Mouse (Mus musculus) heart, embryonic 14.5 days (tissue): ENCODE measurements around the gene Mtx1. TPM values are rescaled to one million over a fixed set of nuclear protein-coding genes. Genes with fewer than 3 reads are reported as not detected.

Source experiments
- ATAC-seq: fragments of 200-750 bp; cut with Nextera tagmentation; 2 replicates; pipeline ENCODE4 v1.8.0; 2017; ENCODE audit warnings: low read depth, moderate TSS enrichment; ENCODE audit not compliant: insufficient number of reproducible peaks, insufficient read depth, low FRiP score
- H3K27ac ChIP-seq, 2 experiments: fragments of 200-500 bp in 1 of 2; fragments of 300-500 bp in 1 of 2; sonication (generic) in 1 of 2; replicated peaks in 1 of 2; 2 replicates each; pipeline ENCODE4 v1.5.1; 2012 to 2014; ENCODE audit warnings: low read depth in 2 of 2, low read length in 2 of 2, control low read depth in 1 of 2, mild to moderate bottlenecking in 1 of 2, mixed read lengths in 1 of 2; ENCODE audit not compliant: control insufficient read depth in 1 of 2, insufficient read depth in 1 of 2
- H3K27me3 ChIP-seq: fragments of 300-500 bp; sonication (generic); 2 replicates; pipeline ENCODE4 v1.6.1; 2014; ENCODE audit warnings: mild to moderate bottlenecking, low read length, control low read depth; ENCODE audit not compliant: control insufficient read depth, insufficient read depth
- H3K36me3 ChIP-seq: fragments of 300-500 bp; sonication (generic); 2 replicates; pipeline ENCODE4 v1.6.1; 2014; ENCODE audit warnings: mild to moderate bottlenecking, control low read depth, low read length, mixed read lengths; ENCODE audit not compliant: control insufficient read depth, insufficient read depth
- H3K4me1 ChIP-seq, 2 experiments: fragments of 200-500 bp in 1 of 2; fragments of 300-500 bp in 1 of 2; sonication (generic) in 1 of 2; 2 replicates each; pipeline ENCODE4 v1.6.1; 2012 to 2014; ENCODE audit warnings: low read length in 2 of 2, control low read depth in 1 of 2, mixed read lengths in 1 of 2; ENCODE audit not compliant: control insufficient read depth in 2 of 2, insufficient read depth in 2 of 2
- H3K4me2 ChIP-seq: fragments of 300-500 bp; sonication (generic); 2 replicates; pipeline ENCODE4 v1.6.1; 2014; ENCODE audit warnings: mild to moderate bottlenecking, low read length
- H3K4me3 ChIP-seq, 2 experiments: fragments of 200-500 bp in 1 of 2; fragments of 300-500 bp in 1 of 2; sonication (generic) in 1 of 2; 2 replicates each; pipeline ENCODE4 v1.5.1; 2012 to 2014; ENCODE audit warnings: low read length in 2 of 2, mild to moderate bottlenecking in 2 of 2, control low read depth in 1 of 2, low read depth in 1 of 2, moderate library complexity in 1 of 2; ENCODE audit not compliant: control insufficient read depth in 1 of 2, insufficient read depth in 1 of 2
- H3K9ac ChIP-seq: fragments of 300-500 bp; sonication (generic); 2 replicates; pipeline ENCODE4 v1.6.1; 2014; ENCODE audit warnings: mild to moderate bottlenecking, low read length
- H3K9me3 ChIP-seq: fragments of 300-500 bp; sonication (generic); 2 replicates; pipeline ENCODE4 v1.6.1; 2016; ENCODE audit warnings: low read length, control low read depth; ENCODE audit not compliant: control insufficient read depth
- WGBS: fragments of 180-500 bp; shearing (Covaris S2); extraction: QIAGEN DNeasy Blood & Tissue Kit; methylation state at CpG from one replicate; pipeline ENCODE4 v1.1.7; 2014; 5-methylcytosine and 5-hydroxymethylcytosine counted together
- polyA plus RNA-seq: library from polyadenylated mRNA; unstranded; fragments of >200 nt; fragmentation: Nextera tagmentation; extraction: Ambion mirVana; gene quantifications from 2 replicates; pipeline ENCODE4 v1.2.1, GENCODE M21; 2014

Gene Mtx1
- polyA plus RNA-seq, 1 experiment from 2014 or later: 102 TPM

GRCm38 (mm10) chr3:89231345-89231744 is 4.5 kb upstream of the Mtx1 start:
- ATAC-seq: no peak
- WGBS: 49% methylated on average over 7 of the region's 7 CpGs
- no peak overlapping the region for H3K4me3 ChIP-seq
- H3K36me3 ChIP-seq: no peaks in the 10 kb centered on the region
- H3K27me3 ChIP-seq: peaks cover 17% of the 10 kb centered on the region; the same call in 1 of the 2 replicates
- H3K4me1 ChIP-seq: peaks cover 19 to 28% of the 10 kb centered on the region in 2 experiments
- no peak overlapping the region for H3K27ac ChIP-seq
- no peak overlapping the region for H3K4me2 ChIP-seq
- no peaks in the 10 kb centered on the region for H3K9me3 ChIP-seq
- no peak overlapping the region for H3K9ac ChIP-seq

- no peak overlapping the region for H3K4me3 ChIP-seq
- H3K9ac ChIP-seq: no peak overlapping the region
- H3K36me3 ChIP-seq: no peaks in the 10 kb centered on the region
- no peak for ATAC-seq
- H3K27me3 ChIP-seq: peaks cover 24% of the 10 kb centered on the region; the same call in 1 of the 2 replicates
- H3K27ac ChIP-seq: no peak overlapping the region
- peaks cover 19 to 28% of the 10 kb centered on the region in 2 experiments for H3K4me1 ChIP-seq
- H3K9me3 ChIP-seq: no peaks in the 10 kb centered on the region
- no peak overlapping the region for H3K4me2 ChIP-seq
- 82% methylated on average over 2 of the region's 2 CpGs for WGBS
Measured at GRCm38 (mm10) chr3:89230561-89230960, 3.7 kb upstream of the Mtx1 start.

- H3K4me2 ChIP-seq: 0 out of 2 replicates have a peak overlapping the region, but pooled peaks have one; percentile 73
- ATAC-seq: no peak
- H3K36me3 ChIP-seq: no peaks in the 10 kb centered on the region
- H3K27ac ChIP-seq: no peak overlapping the region
- WGBS: 63% methylated on average over 4 of the region's 4 CpGs
- H3K4me1 ChIP-seq: peaks cover 19 to 28% of the 10 kb centered on the region in 2 experiments
- H3K27me3 ChIP-seq: peaks cover 32% of the 10 kb centered on the region
- no peaks in the 10 kb centered on the region for H3K9me3 ChIP-seq
- H3K4me3 ChIP-seq: no peak overlapping the region
- no peak overlapping the region for H3K9ac ChIP-seq
Measured at GRCm38 (mm10) chr3:89229276-89229675, 2.4 kb upstream of the Mtx1 start.

GRCm38 (mm10) chr3:89228836-89229235 is 1.9 kb upstream of the Mtx1 start, which contains the start of gene Muc1:
Gene Muc1, plus strand, starts transcription at chr3:89229057.
- peak within 1 kb of the TSS; percentile 73 for H3K4me2 ChIP-seq
- H3K4me3 ChIP-seq: peak within 1 kb of the TSS; percentile 50 to 60
- peak within 1 kb of the TSS; percentile 67 for H3K9ac ChIP-seq
- H3K27ac ChIP-seq: no peak within 1 kb of the TSS
- WGBS: 22% methylated on average over 10 of the region's 10 CpGs
- H3K27me3 ChIP-seq: peaks cover 32% of the 10 kb centered on the region
- H3K36me3 ChIP-seq: no peaks in the 10 kb centered on the region
- no peaks in the 10 kb centered on the region for H3K9me3 ChIP-seq
- peaks cover 19 to 27% of the 10 kb centered on the region in 2 experiments for H3K4me1 ChIP-seq
- ATAC-seq: no peak

GRCm38 (mm10) chr3:89228180-89228549 is 1.3 kb upstream of the Mtx1 start:
- Histone ChIP-seq H3K9ac (peak overlapping the region; percentile 67), H3K27me3 (peaks cover 32% of the 10 kb centered on the region), H3K4me2 (peak overlapping the region; percentile 73), H3K4me3 (peak overlapping the region; percentile 50 to 60), H3K9me3 (no peaks in the 10 kb centered on the region), H3K27ac (no peak overlapping the region), H3K4me1 (peaks cover 13 to 21% of the 10 kb centered on the region in 2 experiments), H3K36me3 (no peaks in the 10 kb centered on the region)
- peak; percentile 55; the same call in 1 of the 2 replicates for ATAC-seq
- WGBS: under 1% methylated on average over 20 of the region's 20 CpGs

GRCm38 (mm10) chr3:89227307-89228179 is 655 bp upstream of the Mtx1 start:
- ATAC-seq: peak; percentile 75
- peak overlapping the region; percentile 26 to 50; a peak in 2 of 4 replicates for H3K27ac ChIP-seq
- peak overlapping the region; percentile 50 to 60 for H3K4me3 ChIP-seq
- peak overlapping the region; percentile 73 for H3K4me2 ChIP-seq
- H3K9me3 ChIP-seq: no peaks in the 10 kb centered on the region
- no peaks in the 10 kb centered on the region for H3K36me3 ChIP-seq
- peaks cover 10 to 16% of the 10 kb centered on the region in 2 experiments for H3K4me1 ChIP-seq
- peaks cover 32% of the 10 kb centered on the region for H3K27me3 ChIP-seq
- 5% methylated on average over 41 of the region's 41 CpGs for WGBS
- peak overlapping the region; percentile 49 for H3K9ac ChIP-seq

GRCm38 (mm10) chr3:89226361-89226760 is 527 bp downstream of the Mtx1 start:
- Histone ChIP-seq H3K27me3 (peaks cover 25% of the 10 kb centered on the region), H3K9ac (no peak overlapping the region; the same call in 1 of the 2 replicates), H3K4me3 (no peak overlapping the region), H3K4me1 (peaks cover 10 to 16% of the 10 kb centered on the region in 2 experiments), H3K9me3 (no peaks in the 10 kb centered on the region), H3K27ac (no peak overlapping the region), H3K4me2 (peak overlapping the region; percentile 73; the same call in 1 of the 2 replicates), H3K36me3 (no peaks in the 10 kb centered on the region)
- no peak for ATAC-seq
- 56% methylated on average over 11 of the region's 11 CpGs for WGBS
